Mouse (Mus musculus): ENCODE results near the gene Gpr39.
"Not testable (repeated sequence)": the region's sequence is repeated elsewhere in the genome, so short reads cannot be mapped to it uniquely, and the experiment has no call there.

GRCm38 (mm10) chr1:125646816-125647215 is 30.0 kb upstream of the Gpr39 start:
- TF ChIP-seq CTCF, POLR2A (IDR thresholded peaks at IDR 0.05; ENCODE audit: extremely low read depth, insufficient read depth, low read length): not testable (repeated sequence)

Data from cortical plate, adult 2 months (tissue).